Mouse (Mus musculus): ENCODE measurements at regions not wholly inside any gene's neighbourhood (a gene's known extent, or its start where the extent isn't known, plus 50 kb on each side); places are given as distances from the start of the nearest gene placed in this dataset.

GRCm38 (mm10) chr14:9338220-9338619 lies 672.2 kb upstream of the 4930452B06Rik start:
- no peak for DNase-seq

GRCm38 (mm10) chr14:9337107-9337506 lies 671.1 kb upstream of the 4930452B06Rik start:
- no peak for DNase-seq

GRCm38 (mm10) chr14:9331593-9331992 lies 665.6 kb upstream of the 4930452B06Rik start:
- no peak for DNase-seq

- DNase-seq: no peak
These were observed 664.7 kb upstream of the 4930452B06Rik start for GRCm38 (mm10) chr14:9330767-9331166.

GRCm38 (mm10) chr14:9329839-9330485 lies 663.9 kb upstream of the 4930452B06Rik start:
- no peak for DNase-seq

- DNase-seq: no peak
These were observed 661.3 kb upstream of the 4930452B06Rik start for GRCm38 (mm10) chr14:9327344-9327743.

- no peak for DNase-seq
These were observed 653.8 kb upstream of the 4930452B06Rik start for GRCm38 (mm10) chr14:9319842-9320241.

GRCm38 (mm10) chr14:9318796-9319465 lies 652.9 kb upstream of the 4930452B06Rik start:
- DNase-seq: no peak

- no peak for DNase-seq
These were observed 649.2 kb upstream of the 4930452B06Rik start for GRCm38 (mm10) chr14:9315224-9315623.

GRCm38 (mm10) chr14:9296145-9296544 lies 630.1 kb upstream of the 4930452B06Rik start:
- no peak for DNase-seq

- DNase-seq: no peak
These were observed 628.5 kb upstream of the 4930452B06Rik start for GRCm38 (mm10) chr14:9294555-9294954.

- no peak for DNase-seq
These were observed 622.1 kb upstream of the 4930452B06Rik start for GRCm38 (mm10) chr14:9288103-9288502.

- no peak for DNase-seq
These were observed 619.6 kb upstream of the 4930452B06Rik start for GRCm38 (mm10) chr14:9285606-9286002.

GRCm38 (mm10) chr14:9284976-9285605 lies 619.1 kb upstream of the 4930452B06Rik start:
- no peak for DNase-seq

GRCm38 (mm10) chr14:9267282-9268091 lies 601.4 kb upstream of the 4930452B06Rik start:
- DNase-seq: no peak

GRCm38 (mm10) chr14:9252017-9252416 lies 586.0 kb upstream of the 4930452B06Rik start:
- DNase-seq: no peak

GRCm38 (mm10) chr14:9245266-9245665 lies 579.2 kb upstream of the 4930452B06Rik start:
- DNase-seq: no peak

GRCm38 (mm10) chr14:9243336-9243735 lies 577.3 kb upstream of the 4930452B06Rik start:
- no peak for DNase-seq

GRCm38 (mm10) chr14:9242118-9242517 lies 576.1 kb upstream of the 4930452B06Rik start:
- DNase-seq: no peak

- DNase-seq: no peak
These were observed 561.6 kb upstream of the 4930452B06Rik start for GRCm38 (mm10) chr14:9227670-9228069.

GRCm38 (mm10) chr14:9200246-9200645 lies 534.2 kb upstream of the 4930452B06Rik start:
- no peak for DNase-seq

GRCm38 (mm10) chr14:9192122-9192769 lies 526.2 kb upstream of the 4930452B06Rik start:
- no peak for DNase-seq
